Mouse (Mus musculus): ENCODE measurements around the gene Tdrd7. TPM values are rescaled to one million over a fixed set of nuclear protein-coding genes. Genes with fewer than 3 reads are reported as not detected.

The Tdrd7 gene
- total RNA-seq, 1 experiment: 6.0 TPM

GRCm38 (mm10) chr4:46064961-46065360, 99.8 kb downstream of the Tdrd7 start:
- Histone ChIP-seq H3K27ac (ENCODE audit: insufficient read depth, low read depth, low read length, poor library complexity, severe bottlenecking) (no peak overlapping the region), H3K4me1 (ENCODE audit: control insufficient read depth in 2 of 2, insufficient read depth in 2 of 2, low read length in 2 of 2, poor library complexity in 1 of 2) (no peaks in the 10 kb centered on the region), H3K4me3 (ENCODE audit: insufficient read depth in 1 of 2, low read depth in 1 of 2, low read length in 2 of 2, poor library complexity in 1 of 2, severe bottlenecking in 1 of 2) (no peak overlapping the region), H3K36me3 (ENCODE audit: control insufficient read depth, insufficient read depth, low read length, poor library complexity, severe bottlenecking) (no peaks in the 10 kb centered on the region), H3K9me3 (ENCODE audit: control insufficient read depth, insufficient read depth, low read depth, low read length) (no peaks in the 10 kb centered on the region), H3K9ac (ENCODE audit: insufficient read depth, low read depth, low read length, poor library complexity, severe bottlenecking) (no peak overlapping the region)
- in situ Hi-C loops (cut with MboI; ENCODE audit: low sequenced_read_pairs in 2 of 2, unreplicated experiment in 2 of 2): no loop called here
- TF ChIP-seq ZNF384 (IDR thresholded peaks at IDR 0.05; ENCODE audit: low read depth, low read length) (no peak), HCFC1 (IDR thresholded peaks at IDR 0.05; ENCODE audit: borderline replicate concordance, insufficient read depth, low read length) (no peak), ZC3H11A (IDR thresholded peaks at IDR 0.05; ENCODE audit: borderline replicate concordance, low read depth, low read length) (no peak), CHD2 (IDR thresholded peaks at IDR 0.05; ENCODE audit: low read depth, low read length) (no peak), MAFK (IDR thresholded peaks at IDR 0.05; ENCODE audit: insufficient read depth, low read depth, low read length) (no peak)
- no peak for DNase-seq (ENCODE audit: low read depth, low spot score)

GRCm38 (mm10) chr4:46065695-46066340, 100.7 kb downstream of the Tdrd7 start:
- TF ChIP-seq HCFC1 (IDR thresholded peaks at IDR 0.05; ENCODE audit: borderline replicate concordance, insufficient read depth, low read length) (no peak), CHD2 (IDR thresholded peaks at IDR 0.05; ENCODE audit: low read depth, low read length) (no peak), MAFK (IDR thresholded peaks at IDR 0.05; ENCODE audit: insufficient read depth, low read depth, low read length) (no peak)
- Histone ChIP-seq H3K9ac (ENCODE audit: insufficient read depth, low read depth, low read length, poor library complexity, severe bottlenecking) (no peak overlapping the region), H3K36me3 (ENCODE audit: control insufficient read depth, insufficient read depth, low read length, poor library complexity, severe bottlenecking) (no peaks in the 10 kb centered on the region), H3K4me1 (ENCODE audit: control insufficient read depth in 2 of 2, insufficient read depth in 2 of 2, low read length in 2 of 2, poor library complexity in 1 of 2) (no peaks in the 10 kb centered on the region), H3K9me3 (ENCODE audit: control insufficient read depth, insufficient read depth, low read depth, low read length) (no peaks in the 10 kb centered on the region), H3K4me3 (ENCODE audit: insufficient read depth in 1 of 2, low read depth in 1 of 2, low read length in 2 of 2, poor library complexity in 1 of 2, severe bottlenecking in 1 of 2) (no peak overlapping the region), H3K27ac (ENCODE audit: insufficient read depth, low read depth, low read length, poor library complexity, severe bottlenecking) (no peak overlapping the region)
- DNase-seq (ENCODE audit: low read depth, low spot score): no peak
- in situ Hi-C loops (cut with MboI; ENCODE audit: low sequenced_read_pairs in 2 of 2, unreplicated experiment in 2 of 2): no loop called here

- Histone ChIP-seq H3K9ac (ENCODE audit: insufficient read depth, low read depth, low read length, poor library complexity, severe bottlenecking) (no peak overlapping the region), H3K27ac (ENCODE audit: insufficient read depth, low read depth, low read length, poor library complexity, severe bottlenecking) (no peak overlapping the region), H3K9me3 (ENCODE audit: control insufficient read depth, insufficient read depth, low read depth, low read length) (no peaks in the 10 kb centered on the region), H3K4me3 (ENCODE audit: insufficient read depth in 1 of 2, low read depth in 1 of 2, low read length in 2 of 2, poor library complexity in 1 of 2, severe bottlenecking in 1 of 2) (no peak overlapping the region), H3K4me1 (ENCODE audit: control insufficient read depth in 2 of 2, insufficient read depth in 2 of 2, low read length in 2 of 2, poor library complexity in 1 of 2) (no peaks in the 10 kb centered on the region), H3K36me3 (ENCODE audit: control insufficient read depth, insufficient read depth, low read length, poor library complexity, severe bottlenecking) (no peaks in the 10 kb centered on the region)
- in situ Hi-C loops (cut with MboI; ENCODE audit: low sequenced_read_pairs in 2 of 2, unreplicated experiment in 2 of 2): no loop called here
- DNase-seq (ENCODE audit: low read depth, low spot score): no peak
- no peak for TF ChIP-seq CHD2 (IDR thresholded peaks at IDR 0.05; ENCODE audit: low read depth, low read length)
- TF ChIP-seq ZC3H11A (IDR thresholded peaks at IDR 0.05; ENCODE audit: borderline replicate concordance, low read depth, low read length): no peak
- TF ChIP-seq HCFC1 (IDR thresholded peaks at IDR 0.05; ENCODE audit: borderline replicate concordance, insufficient read depth, low read length): no peak
Observed at GRCm38 (mm10) chr4:46068060-46068459, 102.9 kb downstream of the Tdrd7 start.

- Histone ChIP-seq H3K36me3 (ENCODE audit: control insufficient read depth, insufficient read depth, low read length, poor library complexity, severe bottlenecking) (no peaks in the 10 kb centered on the region), H3K4me3 (ENCODE audit: insufficient read depth in 1 of 2, low read depth in 1 of 2, low read length in 2 of 2, poor library complexity in 1 of 2, severe bottlenecking in 1 of 2) (no peak overlapping the region), H3K4me1 (ENCODE audit: control insufficient read depth in 2 of 2, insufficient read depth in 2 of 2, low read length in 2 of 2, poor library complexity in 1 of 2) (no peaks in the 10 kb centered on the region), H3K9me3 (ENCODE audit: control insufficient read depth, insufficient read depth, low read depth, low read length) (no peaks in the 10 kb centered on the region), H3K27ac (ENCODE audit: insufficient read depth, low read depth, low read length, poor library complexity, severe bottlenecking) (no peak overlapping the region), H3K9ac (ENCODE audit: insufficient read depth, low read depth, low read length, poor library complexity, severe bottlenecking) (no peak overlapping the region)
- DNase-seq (ENCODE audit: low read depth, low spot score): no peak
- in situ Hi-C loops (cut with MboI; ENCODE audit: low sequenced_read_pairs in 2 of 2, unreplicated experiment in 2 of 2): no loop called here
- TF ChIP-seq MAFK (IDR thresholded peaks at IDR 0.05; ENCODE audit: insufficient read depth, low read depth, low read length): no peak
- no peak for TF ChIP-seq ZC3H11A (IDR thresholded peaks at IDR 0.05; ENCODE audit: borderline replicate concordance, low read depth, low read length)
- no peak for TF ChIP-seq CHD2 (IDR thresholded peaks at IDR 0.05; ENCODE audit: low read depth, low read length)
- TF ChIP-seq ZNF384 (IDR thresholded peaks at IDR 0.05; ENCODE audit: low read depth, low read length): no peak
- TF ChIP-seq HCFC1 (IDR thresholded peaks at IDR 0.05; ENCODE audit: borderline replicate concordance, insufficient read depth, low read length): no peak
Observed at GRCm38 (mm10) chr4:46068573-46068972, 103.4 kb downstream of the Tdrd7 start.
